Mouse (Mus musculus): ENCODE measurements around the gene Micu1.

DNA sequence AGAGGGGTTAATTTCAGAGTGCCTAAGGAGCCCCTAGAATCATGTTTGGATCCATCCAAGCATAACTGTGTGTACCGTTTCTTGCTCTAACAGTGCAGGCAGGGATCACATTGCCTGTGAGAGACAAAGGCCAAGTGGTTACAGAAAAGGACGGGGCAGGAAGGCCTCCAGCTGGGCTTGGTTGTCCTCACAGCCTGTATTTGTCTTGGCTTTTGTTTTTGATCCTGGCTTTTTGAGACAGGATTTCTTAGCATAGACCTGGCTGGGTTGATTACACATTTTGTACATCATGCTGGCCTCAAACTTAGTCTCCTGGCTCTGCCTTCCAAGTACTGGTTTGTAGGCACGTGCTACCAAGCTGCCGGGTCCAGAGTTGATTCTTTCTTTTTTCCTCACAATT, 93.6 kb downstream of the Micu1 start:
- TF ChIP-seq POLR2A (IDR thresholded peaks at IDR 0.05; ENCODE audit: insufficient read depth, low read length) (no peak), EP300 (IDR thresholded peaks at IDR 0.05; ENCODE audit: insufficient read depth, low read depth, low read length) (peak; percentile 75; the same call in 1 of the 2 replicates)

Measured in ES-Bruce4 (cell line).